Mouse (Mus musculus) forebrain, embryonic 10.5 days (tissue): Measurements from ENCODE around the gene Pidd1. TPM values are rescaled to one million over a fixed set of nuclear protein-coding genes. Genes with fewer than 3 reads are reported as not detected.

Experiments
- DNase-seq: peaks from one replicate; pipeline ENCODE4 v3.0.0-alpha.2; 2017; ENCODE audit warnings: low spot score; ENCODE audit errors: extremely low spot score
- H3K27ac ChIP-seq: fragments of 300-500 bp; sonication (generic); 2 replicates; pipeline ENCODE4 v1.5.1; 2016; ENCODE audit warnings: mild to moderate bottlenecking
- H3K27me3 ChIP-seq: fragments of 300-500 bp; sonication (generic); 2 replicates; pipeline ENCODE4 v1.6.1; 2016; ENCODE audit warnings: mild to moderate bottlenecking; ENCODE audit not compliant: poor library complexity, severe bottlenecking
- H3K36me3 ChIP-seq: fragments of 300-500 bp; sonication (generic); replicated peaks from 2 replicates; pipeline ENCODE4 v1.6.1; 2016; ENCODE audit warnings: mild to moderate bottlenecking, moderate library complexity
- H3K4me1 ChIP-seq: fragments of 300-500 bp; sonication (generic); 2 replicates; pipeline ENCODE4 v1.6.1; 2016
- H3K4me3 ChIP-seq: fragments of 300-500 bp; sonication (generic); 2 replicates; pipeline ENCODE4 v1.5.1; 2016; ENCODE audit warnings: mild to moderate bottlenecking, moderate library complexity
- H3K9me3 ChIP-seq: fragments of 300-500 bp; sonication (generic); 2 replicates; pipeline ENCODE4 v1.6.1; 2016; ENCODE audit warnings: mild to moderate bottlenecking, moderate library complexity
- WGBS: fragments of 180-500 bp; shearing (Covaris S2); methylation state at CpG from one replicate; pipeline ENCODE4 v1.1.7; 2016; 5-methylcytosine and 5-hydroxymethylcytosine counted together
- polyA plus RNA-seq: library from polyadenylated mRNA; unstranded; fragments of >200 nt; fragmentation: Nextera tagmentation; extraction: Ambion mirVana; gene quantifications from 2 replicates; pipeline ENCODE4 v1.2.1, GENCODE M21; 2016

Gene Pidd1
- 24.9 and 26.4 TPM in 2 replicates for polyA plus RNA-seq

DNA sequence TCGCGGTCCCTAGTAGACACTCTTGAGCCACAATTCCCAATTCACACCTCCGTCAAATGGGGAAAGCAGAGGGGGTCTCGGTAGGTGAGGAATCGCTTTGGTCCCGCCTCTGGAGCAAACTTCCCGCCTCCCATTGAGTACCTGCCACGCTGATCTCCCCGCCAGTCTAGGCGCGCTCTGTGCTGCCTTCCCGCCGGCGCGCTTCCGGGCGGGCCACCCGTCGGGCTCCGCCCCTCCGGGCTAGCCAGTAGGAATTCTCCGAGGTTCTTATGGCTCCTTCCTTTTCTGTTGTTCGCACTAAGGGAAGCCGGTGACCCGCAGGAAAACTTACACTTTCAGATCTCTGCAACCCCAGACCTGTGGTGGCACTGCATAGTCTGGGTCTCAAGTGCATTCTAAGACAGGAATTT, at the start of gene Pidd1:
Pidd1 (minus strand) TSS at position 198 of the 410 bp plus-strand sequence.
- H3K9me3 ChIP-seq = no peaks in the 10 kb centered on the region
- H3K27ac ChIP-seq = peak within 1 kb of the TSS; percentile 90
- DNase-seq = peak; percentile 81
- whole genome bisulfite sequencing = under 1% methylated on average over 25 of the region's 25 CpGs
- peaks cover 57% of the 10 kb centered on the region for H3K4me1 ChIP-seq
- H3K27me3 ChIP-seq = no peaks in the 10 kb centered on the region
- H3K4me3 ChIP-seq = peak within 1 kb of the TSS; percentile 61
- peaks cover 45% of the 10 kb centered on the region for H3K36me3 ChIP-seq

DNA sequence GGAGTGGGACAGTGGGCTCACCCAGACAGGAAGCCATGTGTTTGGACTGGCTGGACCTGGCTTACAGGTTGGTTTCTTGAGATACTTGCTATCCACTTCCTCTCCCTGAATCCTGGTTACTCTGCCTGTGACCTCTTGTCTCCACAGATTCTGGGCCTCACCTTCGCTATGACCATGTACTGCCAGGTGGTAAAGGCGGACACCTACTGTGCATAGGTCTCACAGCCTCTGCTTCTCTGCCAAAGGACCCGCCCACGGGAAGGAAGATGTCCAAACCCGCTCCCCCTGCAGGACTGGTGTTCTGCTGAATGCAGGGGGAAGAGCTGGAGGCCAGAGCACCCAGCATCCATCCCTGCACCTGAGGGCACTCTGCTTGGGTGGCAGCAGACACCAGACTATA, 48.9 kb upstream of the Pidd1 start:
- Histone ChIP-seq H3K36me3 (peaks cover 48% of the 10 kb centered on the region), H3K4me1 (no peaks in the 10 kb centered on the region), H3K27me3 (no peaks in the 10 kb centered on the region), H3K9me3 (no peaks in the 10 kb centered on the region), H3K4me3 (no peak overlapping the region), H3K27ac (no peak overlapping the region)
- WGBS = 88% methylated on average over 5 of the region's 5 CpGs
- no peak for DNase-seq

DNA sequence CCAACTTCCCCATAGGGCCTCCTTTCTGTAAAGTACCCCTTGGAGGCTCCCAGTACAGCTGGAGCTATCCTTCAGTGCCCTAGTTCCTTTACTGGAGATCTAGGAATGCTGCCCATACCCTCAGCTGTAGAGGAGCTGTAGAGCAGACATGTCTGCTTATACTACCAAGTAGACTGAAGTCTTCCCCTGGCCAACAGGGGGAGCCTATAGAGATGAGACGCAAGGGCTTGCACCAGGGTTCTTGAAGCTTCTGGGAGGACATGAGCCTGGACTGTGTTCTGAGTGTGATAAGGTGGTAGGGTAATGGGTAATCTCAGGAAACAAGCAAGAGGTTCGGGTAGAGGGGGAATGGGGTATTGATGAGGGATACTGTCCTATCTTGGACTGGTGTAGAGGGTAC, 47.3 kb upstream of the Pidd1 start:
- WGBS = 79% methylated on average over 2 of the region's 2 CpGs
- no peak for DNase-seq
- Histone ChIP-seq H3K27ac (no peak overlapping the region), H3K4me1 (no peaks in the 10 kb centered on the region), H3K9me3 (no peaks in the 10 kb centered on the region), H3K4me3 (no peak overlapping the region), H3K36me3 (peaks cover 48% of the 10 kb centered on the region), H3K27me3 (no peaks in the 10 kb centered on the region)

DNA sequence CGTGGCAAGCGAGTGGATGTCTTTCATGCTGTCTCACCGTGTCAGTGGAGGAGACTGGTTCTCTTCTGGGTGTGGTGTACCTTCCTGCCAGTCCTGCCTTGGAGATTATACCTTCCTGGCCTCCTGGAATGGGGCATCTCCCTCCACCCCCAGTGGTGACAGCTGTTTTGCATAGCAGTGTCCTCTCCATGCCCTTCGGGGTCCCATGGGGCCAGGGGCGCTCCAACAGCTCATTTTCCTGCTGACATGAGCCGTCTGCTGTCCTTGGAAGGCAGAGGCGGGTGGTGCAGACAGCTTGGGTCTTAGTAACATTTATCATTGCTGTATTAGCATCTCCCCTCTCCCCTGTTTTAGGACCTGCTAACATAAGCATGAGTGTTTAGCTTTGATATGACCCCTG, 43.3 kb upstream of the Pidd1 start:
- no peak for DNase-seq

DNA sequence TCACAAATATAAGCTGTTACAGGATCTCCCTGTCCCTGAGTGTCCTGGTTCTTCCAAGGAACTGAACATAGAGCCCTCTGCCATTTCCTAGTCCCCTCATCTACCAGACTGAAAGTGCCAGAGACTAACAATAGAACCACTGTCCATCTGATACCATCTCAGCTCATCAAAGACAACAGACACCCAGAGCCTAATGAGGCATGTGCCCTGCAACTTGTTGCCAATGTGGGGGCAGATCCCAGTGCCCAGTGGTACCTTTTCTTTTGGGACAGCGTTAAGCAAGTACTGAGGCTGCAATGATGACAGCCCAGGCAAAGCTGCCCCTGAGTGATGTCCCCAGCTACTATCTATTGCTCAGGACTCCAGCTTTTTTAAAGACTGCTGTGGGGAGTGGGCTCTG, 42.4 kb upstream of the Pidd1 start:
- Histone ChIP-seq H3K27me3 (peaks cover 32% of the 10 kb centered on the region), H3K36me3 (peaks cover 8% of the 10 kb centered on the region), H3K4me3 (no peak overlapping the region), H3K9me3 (no peaks in the 10 kb centered on the region), H3K4me1 (peaks cover 24% of the 10 kb centered on the region), H3K27ac (no peak overlapping the region)
- DNase-seq = no peak
- 97% methylated on average over 1 of the region's 1 CpGs for WGBS

More for the DNA sequence above, 43.3 kb upstream of the Pidd1 start:
- Histone ChIP-seq H3K4me3 (no peak overlapping the region), H3K9me3 (no peaks in the 10 kb centered on the region), H3K4me1 (peaks cover 14% of the 10 kb centered on the region), H3K27ac (no peak overlapping the region), H3K36me3 (peaks cover 17% of the 10 kb centered on the region), H3K27me3 (peaks cover 23% of the 10 kb centered on the region)
- WGBS = 86% methylated on average over 7 of the region's 7 CpGs

DNA sequence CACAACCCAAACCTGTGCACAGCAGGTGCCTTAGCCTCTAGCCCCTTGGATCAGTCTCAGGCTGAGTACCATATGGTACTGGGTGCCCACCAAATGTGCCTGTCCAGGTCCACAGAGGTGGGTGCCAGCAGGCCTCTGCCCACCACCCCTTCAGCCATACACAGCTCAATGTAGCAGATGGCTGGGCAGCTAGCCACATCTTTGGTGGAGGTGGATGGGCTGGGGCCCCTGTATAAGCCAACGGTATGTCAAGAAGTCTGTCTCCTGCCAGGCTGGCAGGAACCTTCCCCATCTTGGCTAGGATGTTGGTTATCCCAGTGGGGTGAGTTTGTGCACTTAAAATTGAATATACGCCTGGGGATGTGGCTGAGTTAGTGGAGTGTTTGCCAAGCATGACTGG, 41.8 kb upstream of the Pidd1 start:
- 86% methylated on average over 2 of the region's 2 CpGs for WGBS
- DNase-seq = no peak
- H3K4me3 ChIP-seq = no peak overlapping the region
- H3K4me1 ChIP-seq = peaks cover 30% of the 10 kb centered on the region
- H3K27me3 ChIP-seq = peaks cover 35% of the 10 kb centered on the region
- no peaks in the 10 kb centered on the region for H3K9me3 ChIP-seq
- H3K27ac ChIP-seq = no peak overlapping the region
- peaks cover 2% of the 10 kb centered on the region; the same call in 1 of the 2 replicates for H3K36me3 ChIP-seq

DNA sequence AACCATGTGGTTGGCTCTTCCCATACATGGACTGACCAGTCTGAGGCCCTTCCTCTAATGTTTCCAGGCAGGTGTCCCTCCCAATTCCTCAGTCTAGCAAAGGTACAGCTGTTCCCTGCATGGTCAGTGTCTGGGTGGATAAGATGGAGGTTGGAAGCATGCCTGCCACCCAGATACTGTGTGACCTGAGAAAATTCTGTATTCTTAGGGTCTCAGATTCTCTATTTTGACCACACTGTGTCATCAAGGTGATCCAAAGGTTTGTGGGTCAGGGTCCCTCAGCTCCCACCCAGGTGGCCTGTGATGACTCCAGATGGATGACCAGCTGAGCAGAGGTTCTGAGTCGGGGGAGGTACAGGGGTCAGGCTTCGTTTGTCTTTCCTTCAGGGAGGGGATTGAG, 41.4 kb upstream of the Pidd1 start:
- 82% methylated on average over 2 of the region's 2 CpGs for WGBS
- DNase-seq = no peak

DNA sequence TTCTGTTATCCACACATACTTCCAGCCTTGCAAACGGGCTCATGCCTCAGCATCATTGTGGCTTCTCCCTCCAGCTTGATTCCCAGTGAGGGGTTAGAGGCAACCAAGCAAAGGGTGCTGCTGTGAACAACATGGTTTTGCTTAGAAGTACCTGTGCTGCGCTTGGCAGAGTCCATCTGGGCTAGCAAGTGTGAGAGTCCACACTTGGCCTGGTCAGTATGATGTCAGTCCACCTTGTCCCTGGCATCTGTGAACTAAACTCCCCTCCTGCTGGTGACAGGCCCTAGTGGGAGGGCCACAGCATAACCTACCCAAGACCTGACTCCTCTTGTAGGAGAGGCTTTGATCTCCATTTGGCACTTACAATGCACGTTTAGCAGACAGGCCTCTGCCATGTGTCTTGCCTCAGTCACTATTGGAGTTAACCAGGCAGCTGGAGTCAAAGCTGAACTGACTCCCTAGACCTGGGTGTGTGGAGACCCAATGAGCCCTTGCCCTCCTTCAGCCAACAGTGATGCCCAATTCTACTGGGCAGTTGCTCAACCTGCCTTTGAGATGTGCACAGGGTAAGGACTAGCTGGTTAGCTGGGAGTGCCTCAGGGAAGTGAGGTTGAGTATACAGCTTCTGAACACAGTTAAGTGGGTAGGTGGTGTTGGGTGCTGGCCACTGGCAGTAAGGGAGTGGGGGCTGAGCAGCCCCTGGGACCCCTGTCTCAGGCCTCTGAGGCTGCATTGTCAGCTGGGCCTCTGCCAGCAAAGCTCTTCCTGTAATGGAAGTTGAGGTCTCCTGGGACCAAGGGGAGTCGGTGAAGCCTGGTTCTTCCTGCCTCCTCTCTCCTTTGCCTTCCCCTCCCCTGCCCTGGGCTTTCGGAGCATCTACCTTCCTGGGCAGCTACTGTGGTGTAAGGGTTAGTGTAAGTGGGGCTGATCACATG, 40.6 kb upstream of the Pidd1 start:
- Histone ChIP-seq H3K4me3 (no peak overlapping the region), H3K36me3 (no peaks in the 10 kb centered on the region; the same call in 1 of the 2 replicates), H3K9me3 (no peaks in the 10 kb centered on the region), H3K27ac (no peak overlapping the region), H3K27me3 (peaks cover 35% of the 10 kb centered on the region), H3K4me1 (peaks cover 30% of the 10 kb centered on the region)
- DNase-seq = no peak
- WGBS = 81% methylated on average over 5 of the region's 5 CpGs

More for the DNA sequence above, 41.4 kb upstream of the Pidd1 start:
- H3K27me3 ChIP-seq = peaks cover 35% of the 10 kb centered on the region
- H3K36me3 ChIP-seq = no peaks in the 10 kb centered on the region; the same call in 1 of the 2 replicates
- H3K27ac ChIP-seq = no peak overlapping the region
- H3K4me3 ChIP-seq = no peak overlapping the region
- no peaks in the 10 kb centered on the region for H3K9me3 ChIP-seq
- H3K4me1 ChIP-seq = peaks cover 30% of the 10 kb centered on the region

DNA sequence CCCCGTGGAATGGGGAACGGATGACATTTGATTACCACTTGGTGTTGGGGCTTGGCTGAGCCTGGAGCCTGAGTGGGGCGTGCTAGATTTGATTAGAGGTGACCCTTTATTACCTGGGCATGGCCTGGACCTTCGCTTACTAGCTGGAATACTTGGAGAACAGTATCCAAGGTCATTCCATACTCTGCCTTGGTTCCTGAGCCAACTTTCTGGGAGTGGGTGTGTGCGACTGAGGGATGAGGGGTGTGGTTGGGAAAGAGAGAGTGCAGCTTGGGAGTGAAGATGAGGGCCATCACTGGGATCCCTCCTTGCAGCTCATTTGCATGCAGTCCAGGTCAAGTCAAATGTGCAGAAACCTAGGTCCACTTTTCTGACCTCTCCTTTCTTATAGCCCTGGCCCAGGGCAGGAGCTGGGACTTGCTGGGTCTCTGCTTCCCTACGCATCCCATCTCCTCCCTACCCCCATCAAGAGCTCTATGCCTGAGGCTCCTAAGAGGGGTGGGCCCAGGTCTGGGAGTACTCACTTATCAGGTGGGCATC, 39.4 kb upstream of the Pidd1 start:
- 71% methylated on average over 6 of the region's 6 CpGs for WGBS

DNA sequence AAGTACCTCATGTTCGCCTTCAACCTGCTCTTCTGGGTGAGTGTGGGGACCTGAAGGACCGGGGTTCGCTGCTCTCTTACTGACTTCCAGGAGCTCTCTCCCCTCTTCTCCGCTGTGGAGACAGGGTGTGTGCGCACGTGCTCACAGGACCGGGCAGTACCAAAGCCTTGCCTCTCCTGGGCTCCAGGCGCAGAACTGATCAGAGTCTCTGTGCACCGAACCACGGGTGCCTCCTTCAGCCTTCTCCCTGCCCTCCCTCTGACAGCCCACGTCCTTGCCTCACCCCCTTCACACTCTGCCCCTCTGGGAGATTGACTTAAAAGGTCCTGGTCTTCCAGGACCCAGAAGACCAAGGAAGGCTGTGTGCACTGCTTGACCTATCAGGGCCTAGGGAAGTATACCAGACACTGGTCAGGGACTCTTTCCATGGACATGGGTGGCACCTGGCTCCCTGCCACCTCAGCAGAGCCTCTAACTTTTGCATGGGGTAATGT, 38.8 kb upstream of the Pidd1 start:
- WGBS = 10% methylated on average over 11 of the region's 11 CpGs
- H3K9me3 ChIP-seq = no peaks in the 10 kb centered on the region
- peak overlapping the region; percentile 76 for H3K4me3 ChIP-seq
- H3K36me3 ChIP-seq = no peaks in the 10 kb centered on the region; the same call in 1 of the 2 replicates
- peaks cover 43% of the 10 kb centered on the region for H3K27me3 ChIP-seq
- H3K4me1 ChIP-seq = peaks cover 38% of the 10 kb centered on the region
- peak overlapping the region; percentile 82 for H3K27ac ChIP-seq
- DNase-seq = no peak

More for the DNA sequence above, 39.4 kb upstream of the Pidd1 start:
- peaks cover 37% of the 10 kb centered on the region for H3K27me3 ChIP-seq
- H3K27ac ChIP-seq = no peak overlapping the region
- no peaks in the 10 kb centered on the region; the same call in 1 of the 2 replicates for H3K36me3 ChIP-seq
- H3K4me3 ChIP-seq = peak overlapping the region; percentile 76
- H3K9me3 ChIP-seq = no peaks in the 10 kb centered on the region
- H3K4me1 ChIP-seq = peaks cover 32% of the 10 kb centered on the region
- no peak for DNase-seq

DNA sequence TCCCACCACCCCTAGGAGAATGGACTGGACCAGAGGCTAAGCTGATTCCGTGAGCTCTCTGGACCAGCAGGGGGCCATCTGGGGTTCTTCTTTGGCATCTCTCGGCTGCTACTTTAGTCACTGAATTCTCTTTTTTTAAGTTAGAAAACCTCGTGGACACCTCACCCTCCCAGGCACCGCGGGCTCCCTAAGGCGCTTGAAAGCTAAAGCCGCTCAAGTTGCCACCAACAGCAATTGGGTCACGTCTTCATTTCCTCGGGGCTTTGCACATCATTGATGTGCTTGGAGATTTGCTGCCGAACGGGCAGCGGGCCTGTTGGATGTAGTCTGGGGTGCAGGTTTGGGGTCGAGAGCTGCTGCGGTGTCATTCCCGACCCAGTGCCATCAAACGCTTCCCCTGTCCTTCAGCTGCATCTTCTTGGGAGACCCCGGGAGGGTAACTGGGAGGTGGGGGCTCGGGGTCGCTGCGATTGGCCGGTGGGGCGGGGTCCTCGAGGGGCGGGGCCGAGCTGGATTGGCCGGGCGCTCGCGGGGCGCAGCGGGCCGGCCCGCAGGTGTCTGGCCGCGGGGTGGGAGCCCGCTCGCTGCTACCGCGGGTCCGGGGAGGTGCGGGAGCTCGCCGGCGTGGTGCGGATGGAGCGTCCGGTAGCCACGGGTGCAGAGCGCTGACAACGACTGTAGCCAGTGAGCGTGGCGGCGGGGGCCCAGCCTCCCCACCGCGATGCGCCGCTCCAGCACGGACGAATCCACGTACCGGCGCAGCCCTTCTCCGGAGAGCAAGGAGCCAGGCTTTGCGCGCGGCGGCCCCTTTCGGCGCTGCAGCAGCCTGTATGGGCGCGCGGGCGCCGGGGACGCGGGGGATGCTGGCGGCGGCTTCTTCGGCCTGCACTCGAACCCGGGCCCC, 37.9 kb upstream of the Pidd1 start:
- DNase-seq = peak; percentile 71
- peaks cover 46% of the 10 kb centered on the region for H3K4me1 ChIP-seq
- under 1% methylated on average over 81 of the region's 81 CpGs for WGBS
- peaks cover 51% of the 10 kb centered on the region for H3K27me3 ChIP-seq
- no peaks in the 10 kb centered on the region; the same call in 1 of the 2 replicates for H3K36me3 ChIP-seq
- H3K4me3 ChIP-seq = peak overlapping the region; percentile 76
- no peaks in the 10 kb centered on the region for H3K9me3 ChIP-seq
- peak overlapping the region; percentile 82 for H3K27ac ChIP-seq

DNA sequence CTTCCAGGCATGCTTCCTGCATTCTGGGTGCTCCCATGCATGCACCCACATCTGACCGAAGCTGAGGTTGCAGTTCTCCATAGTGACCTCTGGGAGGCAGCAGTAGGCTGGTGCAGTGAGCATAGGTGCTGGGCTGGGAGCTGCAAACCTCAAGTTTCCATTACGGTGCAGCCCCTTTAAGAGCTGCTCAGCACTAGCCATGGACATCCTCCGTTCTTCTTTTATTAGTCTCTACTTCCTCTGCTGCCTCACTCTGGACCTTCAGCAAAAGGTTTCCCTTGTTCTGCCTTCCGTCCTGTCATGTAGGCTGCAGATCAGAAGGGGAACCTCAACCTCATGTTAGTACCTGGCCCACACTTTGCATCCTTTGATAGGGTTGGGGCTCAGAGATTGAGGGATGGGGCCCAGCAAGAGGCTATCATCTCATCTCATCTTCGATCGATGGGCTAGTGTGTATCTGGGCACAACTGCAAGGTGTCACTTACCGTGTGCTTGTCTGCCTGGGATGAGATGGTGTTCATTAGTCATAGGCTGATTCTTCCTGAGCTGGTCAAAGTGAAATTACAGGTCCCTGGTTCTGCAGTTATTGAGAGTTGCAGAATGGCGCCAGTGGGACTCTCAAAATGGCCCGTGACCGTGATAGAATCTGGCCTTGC, 37.1 kb upstream of the Pidd1 start:
- 10% methylated on average over 10 of the region's 10 CpGs for WGBS
- peak; percentile 61 for DNase-seq
- Histone ChIP-seq H3K9me3 (no peaks in the 10 kb centered on the region), H3K4me1 (peaks cover 54% of the 10 kb centered on the region), H3K27me3 (peaks cover 59% of the 10 kb centered on the region), H3K36me3 (no peaks in the 10 kb centered on the region), H3K4me3 (peak overlapping the region; percentile 76), H3K27ac (peak overlapping the region; percentile 82; the same call in 1 of the 2 replicates)
